Mouse (Mus musculus) myocyte (in vitro differentiated cells): ENCODE data around the gene Armc2.

Experiments
- CEBPB ChIP-seq: IDR thresholded peaks from 2 replicates; pipeline ENCODE4 v1.6.1; 2011; ENCODE audit warnings: mild to moderate bottlenecking, moderate library complexity; ENCODE audit not compliant: poor library complexity, insufficient read depth, severe bottlenecking
- MAX ChIP-seq: IDR thresholded peaks from one replicate; pipeline ENCODE4 v1.6.1; 2011; ENCODE audit warnings: low read depth, mild to moderate bottlenecking, control low read depth
- MYOD1 ChIP-seq, 3 experiments: IDR thresholded peaks; one replicate each; pipeline ENCODE4 v1.6.1; 2011; ENCODE audit warnings: control low read depth in 2 of 3, low read depth in 2 of 3, mild to moderate bottlenecking in 2 of 3, moderate library complexity in 1 of 3; ENCODE audit not compliant: insufficient read length in 2 of 3, control insufficient read depth in 1 of 3
- MYOG ChIP-seq, 3 experiments: IDR thresholded peaks; one replicate each; pipeline ENCODE4 v1.6.1; 2011; ENCODE audit warnings: control low read depth in 2 of 3, low read depth in 2 of 3, mild to moderate bottlenecking in 2 of 3; ENCODE audit not compliant: insufficient read length in 2 of 3, control insufficient read depth in 1 of 3, insufficient read depth in 1 of 3
- POLR2A ChIP-seq: IDR thresholded peaks from one replicate; pipeline ENCODE4 v1.6.1; 2011; ENCODE audit warnings: low read depth, mild to moderate bottlenecking, control low read depth, moderate library complexity; ENCODE audit not compliant: insufficient read length
- POLR2AphosphoS2 ChIP-seq: IDR thresholded peaks from one replicate; pipeline ENCODE4 v1.6.1; 2011; ENCODE audit warnings: low read depth, control low read depth; ENCODE audit not compliant: insufficient read length
- SRF ChIP-seq: IDR thresholded peaks from one replicate; pipeline ENCODE4 v1.6.1; 2011; ENCODE audit warnings: low read depth; ENCODE audit not compliant: control insufficient read depth, insufficient read length
- TCF12 ChIP-seq: IDR thresholded peaks from one replicate; pipeline ENCODE4 v1.6.1; 2011; ENCODE audit warnings: mild to moderate bottlenecking, control low read depth; ENCODE audit not compliant: poor library complexity, insufficient read depth, severe bottlenecking
- USF1 ChIP-seq: IDR thresholded peaks from one replicate; pipeline ENCODE4 v1.6.1; 2011; ENCODE audit warnings: low read depth, mild to moderate bottlenecking, control low read depth, moderate library complexity

DNA sequence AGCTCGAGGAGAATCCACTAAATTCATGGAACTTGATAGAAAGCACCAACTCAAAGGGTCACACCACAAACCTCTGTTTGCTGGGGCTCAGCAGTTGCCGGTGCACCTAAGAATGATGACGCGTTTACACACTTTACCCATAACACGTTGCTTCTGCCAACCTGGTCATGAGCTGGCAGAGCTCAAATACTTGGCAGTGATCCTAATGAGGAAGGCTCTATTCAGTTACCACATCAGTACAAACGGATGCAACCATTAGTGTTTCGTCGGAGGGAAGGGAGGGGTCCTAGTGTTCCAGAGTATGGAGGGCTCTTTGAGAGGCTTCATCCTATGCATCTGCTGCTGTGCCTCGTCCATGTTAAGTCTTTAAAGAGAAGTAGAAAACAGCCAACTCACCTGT lies 3.3 kb upstream of the Armc2 start:
- TF ChIP-seq MYOG (IDR thresholded peaks at IDR 0.05; ENCODE audit: control insufficient read depth in 1 of 3, insufficient read depth in 1 of 3, insufficient read length in 2 of 3, low read depth in 2 of 3): no peak
- TF ChIP-seq POLR2A: no peak
- TF ChIP-seq TCF12: no peak
- TF ChIP-seq MAX: no peak
- TF ChIP-seq SRF: no peak
- no peak for TF ChIP-seq POLR2AphosphoS2
- TF ChIP-seq MYOD1 (IDR thresholded peaks at IDR 0.05; ENCODE audit: control insufficient read depth in 1 of 3, insufficient read length in 2 of 3, low read depth in 2 of 3): no peak
- TF ChIP-seq USF1: no peak
- TF ChIP-seq CEBPB: no peak
